Mouse (Mus musculus): ENCODE data around the gene Hfm1. TPM values are rescaled to one million over a fixed set of nuclear protein-coding genes. Genes with fewer than 3 reads are reported as not detected.
A peak's percentile ranks its signal among the peaks of the same experiment; 100 is the strongest.

Hfm1 gene
- 1 to 10 TPM; 1.7 to 2.0 TPM for total RNA-seq (2021)

DNA sequence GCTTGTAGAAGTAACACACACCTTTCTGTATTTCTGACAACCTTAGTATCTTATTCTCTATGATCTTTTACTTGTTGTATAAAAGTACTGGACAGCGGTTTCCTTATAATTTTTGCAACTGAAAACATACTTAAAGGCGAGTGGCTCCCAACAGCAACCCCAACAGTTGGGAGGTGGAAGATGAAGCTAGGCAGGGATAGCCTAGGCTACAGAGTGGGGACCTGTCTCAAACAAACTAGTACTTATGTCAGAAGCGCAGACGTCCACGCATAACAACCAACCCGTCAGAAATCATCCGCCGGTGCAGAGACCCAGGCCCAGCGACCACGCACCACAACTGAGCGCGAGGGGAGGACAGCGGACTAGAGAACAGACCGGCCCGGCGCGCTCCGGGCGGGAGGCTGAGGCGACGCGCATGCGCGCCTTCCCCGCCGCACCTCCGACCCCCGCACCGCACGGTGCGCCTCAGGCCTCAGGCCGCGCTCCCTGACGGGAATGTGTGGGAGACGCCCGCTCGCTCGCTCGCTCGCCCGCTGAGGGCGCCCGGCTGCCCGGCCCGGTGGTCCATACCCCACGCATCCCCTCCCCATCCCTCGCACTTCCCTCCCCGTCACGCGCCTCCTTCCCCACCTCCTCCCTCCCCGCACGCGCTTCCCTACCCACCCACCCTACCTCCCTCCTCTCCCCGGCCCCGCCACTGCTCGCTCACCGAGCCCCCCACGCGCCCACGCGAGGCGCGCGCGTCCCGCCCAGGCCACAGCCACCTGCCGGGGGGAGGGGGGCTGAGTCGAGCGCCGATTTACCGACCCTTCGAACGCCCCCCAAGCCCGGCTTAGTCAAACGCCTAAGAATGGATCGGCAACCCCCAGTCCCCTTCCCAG, at the start of gene Hfm1:
Gene Hfm1, minus strand, starts transcription at position 834 of the 881 bp plus-strand sequence.
- peak; percentile 66 to 73 for DNase-seq

DNA sequence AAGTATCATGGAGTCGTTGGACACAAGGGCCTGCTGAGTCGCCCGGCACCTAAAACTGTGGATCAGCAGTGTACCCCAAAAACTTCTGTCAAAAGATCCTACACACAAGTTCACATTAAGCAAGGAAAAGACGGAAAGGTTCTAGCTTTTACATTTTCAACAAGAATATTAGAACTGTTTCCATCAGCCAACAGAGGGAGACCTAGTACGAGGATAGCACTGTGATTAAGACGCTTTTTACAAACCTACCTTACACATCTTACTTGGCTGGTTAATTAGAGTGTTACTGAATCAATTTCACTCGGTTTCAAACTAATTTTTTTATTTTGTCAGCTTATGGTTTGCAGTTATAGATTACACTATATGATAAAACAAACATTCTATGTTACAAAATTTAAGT, 47.8 kb upstream of the Hfm1 start:
- no peak for DNase-seq

DNA sequence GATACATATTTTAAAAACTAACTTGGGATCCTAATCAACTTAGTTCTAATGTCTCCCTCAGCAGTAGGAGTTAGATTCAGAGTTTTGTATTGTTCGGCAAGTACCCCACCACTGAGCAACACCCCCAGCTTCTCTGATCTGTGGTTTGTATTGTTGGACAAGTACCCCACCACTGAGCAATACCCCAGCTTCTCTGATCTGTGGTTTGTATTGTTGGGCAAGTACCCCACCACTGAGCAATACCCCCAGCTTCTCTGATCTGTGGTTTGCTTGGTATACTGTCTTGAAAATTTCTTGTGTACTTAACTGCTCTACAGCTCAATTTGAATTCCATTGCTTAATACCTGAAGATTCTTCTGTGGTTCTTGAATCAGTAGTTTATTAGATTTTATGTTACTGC, 41.5 kb upstream of the Hfm1 start:
- DNase-seq: no peak

GRCm38 (mm10) chr5:106966443-106966842, 40.3 kb upstream of the Hfm1 start:
- no peak for DNase-seq

DNA sequence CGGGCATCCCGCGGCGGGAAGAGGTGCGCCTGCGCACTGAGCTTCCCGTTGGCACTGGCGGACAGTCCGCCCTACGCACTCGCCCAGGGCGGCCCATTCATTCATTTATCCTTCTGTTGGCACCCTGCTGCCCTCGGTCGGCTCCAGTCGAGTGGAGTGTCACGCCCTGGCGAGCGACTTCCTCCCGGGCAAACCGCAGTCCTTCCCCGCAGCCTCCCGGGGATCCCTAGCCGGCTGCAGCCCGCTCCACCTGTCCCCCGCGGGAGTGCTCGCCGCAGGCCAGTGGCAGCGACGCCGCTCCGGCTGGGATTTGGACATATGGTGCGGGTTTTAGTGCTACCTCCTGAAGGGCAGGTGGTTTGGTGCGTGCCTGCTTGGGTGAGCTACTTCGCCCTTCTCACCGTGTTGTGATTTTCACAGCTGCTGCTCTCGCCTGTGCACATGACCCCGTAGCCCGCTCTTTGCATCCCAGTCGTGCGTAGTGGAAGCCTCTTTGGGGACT, 38.4 kb upstream of the Hfm1 start:
- no peak for DNase-seq

- DNase-seq: peak; percentile 93
Measured at GRCm38 (mm10) chr5:106963584-106964512, 37.7 kb upstream of the Hfm1 start, which contains the start of gene Cdc7. Gene Cdc7 (plus strand): TSS chr5:106964322.

DNA sequence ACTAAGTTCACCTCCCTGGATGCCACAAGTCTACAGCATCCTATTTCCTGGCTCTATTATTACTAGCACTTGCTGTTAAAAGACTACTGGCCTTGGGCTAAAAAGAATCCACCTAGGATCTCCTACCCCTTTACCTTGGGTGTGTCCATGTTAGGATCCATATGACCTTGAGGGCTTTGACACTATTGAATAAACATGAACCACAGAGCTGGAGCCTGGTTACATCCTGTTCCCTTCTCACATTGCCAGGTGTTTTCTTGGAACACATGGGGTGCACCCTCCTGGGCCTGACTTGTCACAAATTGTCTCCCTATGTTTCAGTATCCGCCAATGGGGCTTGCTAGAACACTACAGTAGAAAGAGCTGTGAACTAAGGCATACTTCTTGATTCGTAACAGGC, 34.3 kb upstream of the Hfm1 start:
- DNase-seq: no peak

- no peak for DNase-seq
Measured at GRCm38 (mm10) chr5:106959031-106959430, 32.9 kb upstream of the Hfm1 start.

- DNase-seq: no peak
Measured at GRCm38 (mm10) chr5:106956467-106956866, 30.3 kb upstream of the Hfm1 start.

GRCm38 (mm10) chr5:106948683-106949082, 22.6 kb upstream of the Hfm1 start:
- DNase-seq: no peak

DNA sequence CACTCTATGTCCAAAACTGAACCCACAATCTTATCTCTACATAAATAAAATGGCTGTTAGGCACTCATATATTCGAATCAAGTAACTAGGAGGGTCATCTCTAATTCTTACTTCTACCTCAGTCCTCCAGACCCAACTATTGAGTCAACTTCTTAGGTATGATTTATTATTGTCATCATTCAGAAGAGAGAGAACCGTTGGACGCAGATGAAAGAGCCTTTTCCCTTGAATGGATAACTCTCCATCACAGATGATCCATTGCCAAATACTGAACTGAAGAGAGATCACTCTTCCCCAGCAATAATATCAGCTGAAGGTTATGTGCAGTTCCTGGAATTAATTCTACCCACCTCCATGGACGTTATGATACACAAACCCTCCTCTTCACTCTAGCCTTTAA, 20.2 kb upstream of the Hfm1 start:
- DNase-seq: no peak

DNA sequence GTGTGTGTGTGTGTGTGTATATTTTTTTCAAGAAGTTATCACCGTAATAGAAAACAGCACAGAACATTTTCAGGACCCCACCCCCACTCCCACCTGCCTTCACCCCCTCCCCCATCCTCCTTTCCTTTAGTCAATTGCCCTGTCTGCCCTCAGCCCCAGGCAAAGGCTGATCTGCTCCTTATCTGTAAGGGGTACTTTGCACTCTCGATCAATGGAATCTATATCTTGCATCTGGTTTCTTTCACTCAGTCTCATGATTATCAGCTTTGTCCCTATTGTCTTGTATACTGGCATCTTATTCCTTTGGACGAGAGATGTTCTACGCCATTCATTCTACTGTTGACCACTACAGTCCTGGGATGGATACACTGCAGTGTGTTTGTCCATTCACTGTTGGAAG, 1.9 kb upstream of the Hfm1 start:
- no peak for DNase-seq

DNA sequence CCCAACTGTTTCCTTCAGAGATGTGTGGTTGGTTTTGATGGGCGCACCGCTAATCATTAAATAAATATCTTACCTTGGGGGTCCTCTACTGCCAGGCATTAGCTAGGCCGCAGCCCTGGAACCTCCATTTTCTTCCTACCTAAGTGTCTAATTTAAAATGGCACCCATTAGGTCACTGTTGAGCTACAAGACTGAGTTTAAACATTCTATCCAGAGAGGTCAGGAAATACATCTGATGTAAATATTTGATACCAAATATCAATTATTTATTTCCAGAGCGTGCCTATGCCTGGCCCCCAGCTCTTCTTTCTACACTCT, 207 bp upstream of the Hfm1 start:
- DNase-seq: no peak

GRCm38 (mm10) chr5:106919315-106919714, 6.8 kb downstream of the Hfm1 start:
- DNase-seq: no peak

DNA sequence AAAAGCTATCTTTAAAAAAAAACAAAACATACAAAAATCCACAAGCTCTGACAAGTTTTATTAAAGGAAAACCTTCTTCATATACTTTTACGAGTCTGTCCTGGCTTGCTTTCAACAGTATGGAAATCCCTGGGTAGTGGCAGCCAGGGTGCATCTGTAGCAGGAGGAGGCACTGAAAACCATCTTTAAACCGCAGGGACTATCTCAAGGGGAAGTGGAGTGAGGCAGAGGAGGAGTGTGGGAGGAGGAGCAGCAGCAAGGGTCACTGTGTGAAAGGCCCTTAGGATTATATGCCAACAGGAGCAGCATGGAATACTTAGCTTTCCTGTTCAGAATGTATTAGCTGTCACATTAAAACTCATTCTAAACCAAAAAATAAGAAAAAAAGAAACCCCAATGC, 29.2 kb downstream of the Hfm1 start:
- no peak for DNase-seq

GRCm38 (mm10) chr5:106891773-106892172, 34.3 kb downstream of the Hfm1 start:
- peak; percentile 8 to 28 for DNase-seq

DNA sequence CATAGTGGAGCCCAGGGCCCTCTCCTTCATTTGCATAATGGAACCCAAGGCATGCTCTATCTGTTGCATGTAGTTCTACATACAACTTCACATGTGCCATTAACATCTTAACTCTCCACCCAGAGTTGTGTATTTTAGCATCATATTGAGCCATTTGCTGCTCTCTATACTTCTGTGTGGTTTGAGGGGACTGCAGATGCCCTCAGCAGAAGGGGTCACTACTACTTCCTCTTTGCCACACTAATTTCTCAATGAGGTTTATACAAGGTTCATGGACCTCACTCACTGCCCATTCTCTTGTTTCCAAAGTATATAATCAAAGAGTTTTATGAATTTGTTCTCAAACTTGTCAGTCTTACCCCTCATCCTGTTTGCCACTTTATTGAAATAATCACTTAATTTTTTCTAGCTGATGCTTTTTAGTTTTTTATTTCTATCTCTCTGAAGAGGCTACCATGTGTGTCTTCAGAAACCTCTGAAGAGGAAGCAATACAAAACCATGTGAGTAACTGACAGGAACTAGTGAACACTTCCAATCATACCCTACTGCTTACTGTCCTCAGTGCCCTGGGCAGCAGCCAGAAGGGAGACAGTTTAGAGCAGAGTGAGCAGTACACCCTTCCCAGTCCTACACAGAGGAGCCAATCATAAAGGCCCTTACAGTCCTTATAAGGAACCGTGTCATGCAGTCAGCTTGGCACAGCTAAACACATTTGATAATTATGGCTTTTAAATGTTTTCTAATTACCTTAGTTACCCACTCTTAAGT, 38.6 kb downstream of the Hfm1 start:
- no peak for DNase-seq

- DNase-seq: no peak
Measured at GRCm38 (mm10) chr5:106885517-106885916, 40.6 kb downstream of the Hfm1 start.

DNA sequence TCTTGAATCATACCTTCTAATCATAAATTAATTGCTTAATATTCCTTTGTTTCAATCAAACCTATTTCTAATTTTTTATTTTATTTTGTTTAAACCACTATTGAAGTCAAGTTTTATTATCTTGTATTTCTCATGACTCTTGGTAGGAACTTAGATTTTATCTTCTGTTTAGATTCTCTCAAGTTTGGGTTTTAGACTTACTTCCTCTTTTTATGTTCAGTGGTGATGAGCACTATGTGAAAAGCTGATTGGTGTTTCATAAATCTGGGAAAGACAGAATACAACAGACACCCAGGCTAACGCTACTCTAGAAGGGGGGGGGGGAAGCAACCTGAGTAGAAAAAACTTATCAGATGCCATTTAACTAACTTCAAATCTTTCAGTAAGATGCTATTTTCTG, 49.7 kb downstream of the Hfm1 start:
- no peak for DNase-seq

DNA sequence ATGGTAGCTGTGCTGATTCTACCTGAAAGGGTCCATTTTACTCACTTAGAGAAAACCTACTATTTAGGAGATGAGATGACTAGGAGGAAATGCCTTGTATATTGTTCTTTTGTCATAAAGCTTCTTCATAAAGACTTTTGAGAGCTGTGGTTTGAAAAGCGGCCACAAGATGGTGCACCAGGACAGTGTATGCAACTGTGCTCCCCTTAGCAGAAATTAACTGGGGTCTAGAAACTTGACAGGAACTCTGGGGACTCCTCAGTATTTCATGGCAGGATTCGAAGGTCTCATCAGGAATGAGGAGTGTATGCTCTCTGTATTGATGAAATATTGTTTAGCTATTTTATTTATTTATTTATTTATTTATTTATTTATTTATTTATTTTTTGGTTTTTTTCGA, 65.7 kb downstream of the Hfm1 start:
- peak; percentile 20 to 51 for DNase-seq

DNA sequence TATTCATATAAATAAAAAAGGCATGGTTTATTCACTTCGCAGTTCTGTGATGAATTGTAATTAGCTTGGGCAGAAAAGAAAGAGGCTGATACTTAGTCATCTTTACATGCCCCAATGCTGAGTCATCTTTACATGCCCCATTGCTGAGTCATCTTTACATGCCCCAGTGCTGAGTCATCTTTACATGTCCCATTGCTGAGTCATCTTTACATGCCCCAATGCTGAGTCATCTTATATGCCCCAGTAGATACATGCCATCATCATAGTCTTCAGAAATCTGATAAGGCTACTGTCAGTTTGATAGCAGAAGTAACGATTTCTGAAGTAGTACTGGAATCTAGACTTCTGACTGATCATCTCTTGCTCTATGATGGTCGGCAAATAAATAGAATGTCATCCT, 72.8 kb downstream of the Hfm1 start:
- DNase-seq: no peak

- no peak for DNase-seq
Measured at GRCm38 (mm10) chr5:106847045-106847444, 79.1 kb downstream of the Hfm1 start.

GRCm38 (mm10) chr5:106843906-106844305, 82.2 kb downstream of the Hfm1 start:
- DNase-seq: no peak
